Mouse (Mus musculus): Measurements from ENCODE around the gene Gm21961. TPM values are rescaled to one million over a fixed set of nuclear protein-coding genes. Genes with fewer than 3 reads are reported as not detected.
"Not testable (repeated sequence)": the region's sequence is repeated elsewhere in the genome, so short reads cannot be mapped to it uniquely, and the experiment has no call there.

The Gm21961 gene
- polyA plus RNA-seq (2015; fragmentation: Nextera tagmentation; extraction: Ambion mirVana) = not detected in 2 replicates

DNA sequence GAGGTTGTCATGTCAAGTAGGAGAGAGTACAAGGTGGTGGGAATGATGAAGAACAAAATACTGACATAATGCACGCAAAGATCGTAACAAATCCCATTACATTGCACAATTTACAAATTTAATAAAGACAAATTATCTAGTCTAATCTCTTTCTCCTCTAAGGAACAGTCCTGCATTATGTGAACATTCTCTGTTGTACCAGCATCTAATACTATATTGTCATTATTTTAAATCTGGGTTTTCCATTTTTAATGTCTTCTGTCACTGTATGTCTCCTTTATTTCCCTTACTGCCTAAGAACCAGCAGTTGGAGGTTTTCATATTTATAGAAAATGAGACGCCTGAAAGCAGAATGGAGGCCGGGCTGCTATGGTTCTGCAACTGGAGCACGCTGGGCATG is at the start of gene Gm21961:
Gene Gm21961, minus strand, starts transcription at position 101 of the 400 bp plus-strand sequence.
- H3K9me3 ChIP-seq (replicated peaks) = no peaks in the 10 kb centered on the region
- H3K9ac ChIP-seq = no peak within 1 kb of the TSS
- H3K4me3 ChIP-seq = no peak within 1 kb of the TSS
- H3K4me2 ChIP-seq = no peak within 1 kb of the TSS
- H3K27ac ChIP-seq = no peak within 1 kb of the TSS
- WGBS = 86% methylated on average over 5 of the region's 5 CpGs
- no peaks in the 10 kb centered on the region for H3K36me3 ChIP-seq
- no peaks in the 10 kb centered on the region for H3K27me3 ChIP-seq
- no peaks in the 10 kb centered on the region for H3K4me1 ChIP-seq (replicated peaks)
- ATAC-seq (replicated peaks; ENCODE audit: insufficient number of reproducible peaks, insufficient read depth, low FRiP score, low read depth) = no peak

DNA sequence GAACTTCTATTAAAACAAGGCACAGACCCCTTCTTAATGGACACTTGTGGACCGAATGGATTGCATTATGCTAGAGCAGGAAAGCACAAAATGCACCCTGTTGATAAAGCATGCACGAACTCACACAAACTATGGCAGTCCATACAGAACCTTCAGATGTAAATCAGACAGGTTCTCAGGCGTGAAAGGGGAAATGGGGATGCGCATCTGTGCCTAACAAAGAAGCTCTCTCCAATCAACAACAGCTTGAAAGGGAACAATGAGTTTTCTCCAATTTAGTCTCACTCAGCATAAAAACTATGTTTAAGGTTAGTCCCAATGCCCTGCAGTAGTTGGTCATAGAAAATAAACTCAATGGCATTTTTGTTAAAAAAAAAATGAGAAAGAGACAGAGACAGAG is 27.3 kb upstream of the Gm21961 start:
- Histone ChIP-seq H3K36me3 (no peaks in the 10 kb centered on the region), H3K27ac (no peak overlapping the region), H3K4me1 (replicated peaks) (no peaks in the 10 kb centered on the region), H3K4me2 (no peak overlapping the region), H3K4me3 (no peak overlapping the region), H3K9ac (no peak overlapping the region), H3K27me3 (no peaks in the 10 kb centered on the region), H3K9me3 (replicated peaks) (no peaks in the 10 kb centered on the region)
- WGBS = 67% methylated on average over 4 of the region's 4 CpGs
- ATAC-seq (replicated peaks; ENCODE audit: insufficient number of reproducible peaks, insufficient read depth, low FRiP score, low read depth) = no peak

DNA sequence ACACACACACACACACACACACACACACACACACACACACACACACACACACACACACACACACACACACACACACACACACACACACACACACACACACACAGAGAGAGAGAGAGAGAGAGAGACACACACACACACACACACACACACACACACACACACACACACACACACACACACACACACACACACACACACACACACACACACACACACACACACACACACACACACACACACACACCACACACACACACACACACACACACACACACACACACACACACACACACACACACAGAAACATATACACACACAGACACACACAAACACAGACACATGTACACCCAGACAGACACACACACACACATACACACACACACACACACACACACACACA is 24.5 kb upstream of the Gm21961 start:
- H3K27me3 ChIP-seq; H3K27ac ChIP-seq; ATAC-seq (replicated peaks; ENCODE audit: insufficient number of reproducible peaks, insufficient read depth, low FRiP score, low read depth); H3K4me3 ChIP-seq; H3K4me2 ChIP-seq; H3K9ac ChIP-seq; H3K9me3 ChIP-seq (replicated peaks); H3K4me1 ChIP-seq (replicated peaks); H3K36me3 ChIP-seq: not testable (repeated sequence)

DNA sequence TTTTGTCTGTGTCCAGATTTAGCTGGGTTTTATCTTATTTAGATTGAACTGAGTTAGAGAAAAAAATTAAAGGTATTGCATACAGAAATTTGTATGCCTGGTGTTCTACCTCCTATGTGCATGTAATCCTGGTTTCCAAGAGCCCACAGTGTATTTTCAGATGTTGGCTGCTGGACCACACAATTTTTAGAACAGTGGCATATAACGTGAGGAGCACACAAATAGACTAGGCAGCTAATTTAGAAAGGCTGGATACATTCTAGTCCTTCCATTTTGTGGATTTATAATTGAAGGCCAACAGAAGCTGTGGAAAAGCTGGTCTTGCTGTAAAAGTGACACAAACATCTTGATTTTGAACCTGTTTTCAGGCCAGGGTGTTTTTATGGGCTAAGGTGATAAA is 3.3 kb upstream of the Gm21961 start:
- ATAC-seq (replicated peaks; ENCODE audit: insufficient number of reproducible peaks, insufficient read depth, low FRiP score, low read depth) = no peak
- WGBS = 66% methylated on average over 1 of the region's 1 CpGs
- H3K36me3 ChIP-seq = no peaks in the 10 kb centered on the region

DNA sequence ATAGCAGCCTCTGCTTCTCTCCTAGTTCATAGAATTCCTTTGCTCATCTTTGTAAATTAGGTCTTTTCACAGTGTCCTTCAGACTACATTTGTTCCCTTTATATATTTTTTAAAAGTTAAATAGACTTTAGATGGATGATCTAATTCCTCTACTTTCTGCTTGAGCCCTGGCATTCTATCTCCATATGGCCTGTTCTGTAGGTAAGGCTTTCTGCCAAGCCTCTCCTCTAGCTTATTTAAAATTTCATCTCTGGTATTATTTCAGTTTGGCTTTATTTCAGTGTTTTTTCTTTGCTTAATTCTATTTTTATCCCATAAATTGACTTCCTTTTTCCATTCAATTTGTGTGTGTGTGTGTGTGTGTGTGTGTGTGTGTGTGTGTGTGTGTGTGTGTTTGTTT is 8.5 kb downstream of the Gm21961 start:
- H3K9ac ChIP-seq = no peak overlapping the region
- no peak overlapping the region for H3K4me2 ChIP-seq
- no peak for ATAC-seq (replicated peaks; ENCODE audit: insufficient number of reproducible peaks, insufficient read depth, low FRiP score, low read depth)
- H3K4me3 ChIP-seq = no peak overlapping the region
- no peaks in the 10 kb centered on the region for H3K4me1 ChIP-seq (replicated peaks)
- no peak overlapping the region for H3K27ac ChIP-seq
- H3K9me3 ChIP-seq (replicated peaks) = no peaks in the 10 kb centered on the region
- H3K27me3 ChIP-seq = no peaks in the 10 kb centered on the region
- H3K36me3 ChIP-seq = no peaks in the 10 kb centered on the region

More for the DNA sequence above, 3.3 kb upstream of the Gm21961 start:
- H3K4me3 ChIP-seq = no peak overlapping the region
- H3K4me2 ChIP-seq = no peak overlapping the region
- no peak overlapping the region for H3K9ac ChIP-seq
- no peak overlapping the region for H3K27ac ChIP-seq
- H3K27me3 ChIP-seq = no peaks in the 10 kb centered on the region
- no peaks in the 10 kb centered on the region for H3K4me1 ChIP-seq (replicated peaks)
- no peaks in the 10 kb centered on the region for H3K9me3 ChIP-seq (replicated peaks)

DNA sequence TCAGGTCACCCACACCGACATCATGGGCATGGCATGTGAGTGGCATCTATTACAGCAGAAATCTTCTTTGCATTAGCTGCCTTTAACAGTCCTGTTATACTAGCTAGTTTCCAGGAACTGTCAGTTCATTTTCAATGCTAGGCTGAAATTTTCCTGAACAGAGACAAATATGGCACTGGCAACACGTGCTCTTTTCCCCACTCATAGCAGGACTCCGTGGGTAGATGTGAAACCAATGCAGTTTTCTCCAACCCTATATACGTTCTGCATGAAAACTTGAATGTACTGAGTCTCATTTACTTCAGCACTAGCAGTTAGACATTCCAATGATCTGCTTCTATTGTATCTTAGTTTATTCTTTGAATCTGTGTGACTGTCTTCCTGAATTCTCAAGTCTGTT is 20.2 kb downstream of the Gm21961 start:
- no peaks in the 10 kb centered on the region for H3K36me3 ChIP-seq
- H3K4me1 ChIP-seq (replicated peaks) = no peaks in the 10 kb centered on the region
- no peaks in the 10 kb centered on the region for H3K9me3 ChIP-seq (replicated peaks)
- H3K27ac ChIP-seq = no peak overlapping the region
- no peaks in the 10 kb centered on the region for H3K27me3 ChIP-seq
- H3K4me3 ChIP-seq = no peak overlapping the region
- no peak overlapping the region for H3K4me2 ChIP-seq
- no peak for ATAC-seq (replicated peaks; ENCODE audit: insufficient number of reproducible peaks, insufficient read depth, low FRiP score, low read depth)
- no peak overlapping the region for H3K9ac ChIP-seq
- WGBS = 82% methylated on average over 4 of the region's 4 CpGs

DNA sequence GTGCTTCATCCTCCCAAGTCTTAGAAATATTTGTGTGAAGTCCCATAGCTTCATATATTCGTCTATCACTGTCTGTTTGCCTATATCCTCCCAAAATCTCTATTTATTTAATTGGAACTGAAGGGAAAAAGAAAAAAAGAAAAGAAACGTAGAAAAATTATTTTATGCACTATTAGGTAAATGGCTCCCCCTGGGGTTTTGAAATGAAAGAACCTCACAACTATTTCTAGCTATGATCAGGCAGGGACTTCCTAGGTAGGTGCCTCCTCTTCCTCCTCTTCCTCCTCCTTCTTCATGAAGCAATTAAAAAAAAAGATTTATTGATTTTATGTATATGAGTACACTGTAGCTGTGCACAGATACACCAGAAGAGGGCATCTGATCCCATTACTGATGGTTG is 34.7 kb downstream of the Gm21961 start:
- 62% methylated on average over 2 of the region's 2 CpGs for WGBS
- Histone ChIP-seq H3K9ac (no peak overlapping the region), H3K9me3 (replicated peaks) (no peaks in the 10 kb centered on the region), H3K4me2 (no peak overlapping the region), H3K4me3 (no peak overlapping the region), H3K4me1 (replicated peaks) (no peaks in the 10 kb centered on the region), H3K27me3 (no peaks in the 10 kb centered on the region), H3K36me3 (no peaks in the 10 kb centered on the region), H3K27ac (no peak overlapping the region)
- ATAC-seq (replicated peaks; ENCODE audit: insufficient number of reproducible peaks, insufficient read depth, low FRiP score, low read depth) = no peak

DNA sequence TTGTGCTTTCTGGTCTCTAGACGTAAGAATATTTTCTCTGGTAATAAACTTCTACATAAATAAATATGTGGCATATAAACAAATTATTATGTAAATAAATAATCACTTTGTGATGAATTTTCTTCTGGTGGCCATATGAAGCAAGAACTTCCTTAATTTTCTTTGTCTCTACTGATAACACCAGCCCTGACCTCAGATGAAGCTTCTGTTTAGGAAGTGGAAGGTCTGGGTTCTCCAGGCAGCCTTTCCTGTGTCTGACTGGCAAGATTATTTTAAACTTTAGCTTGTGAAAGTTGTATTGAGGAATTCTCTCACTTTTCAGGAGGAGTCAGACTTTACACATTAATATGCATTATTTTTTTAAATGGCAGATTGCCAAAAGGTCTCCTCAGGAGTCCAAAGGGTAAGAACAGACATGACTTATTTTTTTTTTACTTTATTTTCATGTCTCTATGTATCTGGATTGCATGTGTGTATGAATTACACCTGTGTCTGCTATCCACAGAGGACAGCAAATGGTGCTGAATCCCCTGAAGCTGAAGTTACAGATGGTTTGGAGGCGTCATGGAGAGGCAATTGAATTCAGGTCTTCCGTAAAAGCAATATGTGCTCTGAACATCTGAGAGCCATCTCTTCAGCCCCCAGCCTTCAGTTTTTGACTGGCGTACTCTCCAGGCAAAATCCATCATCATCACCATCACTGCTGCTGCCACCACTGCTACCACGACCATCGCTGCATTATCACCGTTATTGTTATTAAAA is 38.5 kb downstream of the Gm21961 start:
- ATAC-seq (replicated peaks; ENCODE audit: insufficient number of reproducible peaks, insufficient read depth, low FRiP score, low read depth) = no peak
- Histone ChIP-seq H3K9ac (no peak overlapping the region), H3K4me2 (no peak overlapping the region), H3K4me3 (no peak overlapping the region), H3K4me1 (replicated peaks) (no peaks in the 10 kb centered on the region), H3K27ac (no peak overlapping the region), H3K36me3 (no peaks in the 10 kb centered on the region), H3K9me3 (replicated peaks) (no peaks in the 10 kb centered on the region), H3K27me3 (no peaks in the 10 kb centered on the region)
- 82% methylated on average over 7 of the region's 7 CpGs for WGBS

Other genes starting within 250 kb of the Gm21961 start
- not detected in 2 replicates for gene Gm21798, start 197.2 kb downstream of the Gm21961 start, polyA plus RNA-seq (2015; fragmentation: Nextera tagmentation; extraction: Ambion mirVana)

Measured in heart, embryonic 15.5 days (tissue).